Mouse (Mus musculus) gastrocnemius, postnatal 14 days (tissue): ENCODE measurements at regions not wholly inside any gene's neighbourhood (a gene's known extent, or its start where the extent isn't known, plus 50 kb on each side); places are given as distances from the start of the nearest gene placed in this dataset.

Source experiments
- DNase-seq: peaks from one replicate; pipeline ENCODE4 v3.0.0; 2021; ENCODE audit warnings: mixed read lengths
- intact Hi-C: fragments of 180-260 bp; cut with DNase I; formaldehyde crosslinking; loops from one replicate; pipeline ENCODE4 v1.15.1; 2025; ENCODE audit warnings: low total_unique reads

GRCm38 (mm10) chr16:77464623-77465022, 137.3 kb downstream of the Gm11146 start:
- intact Hi-C loops: no loop called here
- DNase-seq: no peak

DNA sequence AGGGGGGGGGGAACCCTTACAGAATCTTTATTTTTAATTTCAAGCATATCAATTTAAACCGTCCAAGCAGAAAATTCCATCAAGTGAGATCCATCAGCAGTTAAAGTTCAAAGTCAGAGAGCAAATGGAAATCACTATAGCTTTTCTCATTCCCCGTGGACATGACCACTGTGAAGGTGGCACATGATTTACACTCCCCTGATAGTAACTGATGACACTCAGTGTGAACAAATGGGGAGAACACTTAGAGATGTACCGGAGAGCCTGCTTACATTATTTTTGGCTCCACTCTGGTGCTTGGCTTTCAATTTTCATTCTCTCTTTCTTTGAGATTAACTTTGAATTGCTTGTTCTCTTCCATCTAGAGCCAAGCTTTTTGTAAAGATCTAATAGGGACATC, 140.0 kb downstream of the Gm11146 start:
- no peak for DNase-seq
- intact Hi-C loops: no loop called here

- intact Hi-C loops: no loop called here
- DNase-seq: no peak
These were observed 140.4 kb downstream of the Gm11146 start for GRCm38 (mm10) chr16:77461459-77461858.

DNA sequence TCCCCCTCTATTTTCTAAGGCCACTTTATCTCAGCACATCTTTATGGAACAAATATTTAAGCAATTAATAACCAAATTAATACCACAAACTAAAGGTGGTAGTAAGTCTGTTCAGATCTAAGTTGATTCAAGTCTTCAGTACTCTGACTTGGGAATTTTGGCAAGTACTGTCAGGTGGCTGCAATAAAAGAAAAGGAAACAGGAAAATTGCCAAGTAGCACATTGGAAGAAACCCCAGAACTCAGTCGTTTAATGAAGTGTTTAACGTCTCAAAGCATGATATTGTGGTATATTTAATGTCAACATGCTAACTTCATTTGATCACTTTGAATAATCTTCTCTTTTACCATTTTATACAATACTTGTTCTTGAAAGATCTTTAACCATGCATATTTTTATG, 142.2 kb downstream of the Gm11146 start:
- DNase-seq: no peak
- intact Hi-C loops: no loop called here

- DNase-seq: no peak
- intact Hi-C loops: loop anchor here (5.0 to 10.0 kb wide), 2 partner anchors 192 to 320 kb away; no protein-coding TSS in a partner anchor
These were observed 157.2 kb downstream of the Gm11146 start for GRCm38 (mm10) chr16:77444647-77445046.

DNA sequence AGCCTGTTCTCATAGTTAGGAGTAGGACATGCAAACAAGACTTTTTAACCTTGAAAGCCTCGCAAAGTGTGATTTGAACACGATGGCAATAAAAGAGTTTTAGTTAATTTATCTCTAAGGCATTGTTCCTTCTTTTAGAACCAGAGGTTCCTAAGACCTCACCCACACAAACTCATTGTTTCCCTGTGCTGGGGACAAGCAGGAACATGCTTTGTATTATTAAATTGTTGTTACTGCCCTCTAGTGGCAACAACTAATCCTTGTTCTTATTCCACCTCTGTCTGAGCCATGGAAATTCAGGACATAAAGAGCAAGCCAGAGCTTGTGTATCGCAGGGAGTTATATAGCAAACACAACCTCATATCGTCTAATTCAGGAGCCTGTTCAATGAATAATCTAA, 157.9 kb downstream of the Gm11146 start:
- no peak for DNase-seq
- intact Hi-C loops: loop anchor here (5.0 to 10.0 kb wide), 2 partner anchors 192 to 319 kb away; no protein-coding TSS in a partner anchor

DNA sequence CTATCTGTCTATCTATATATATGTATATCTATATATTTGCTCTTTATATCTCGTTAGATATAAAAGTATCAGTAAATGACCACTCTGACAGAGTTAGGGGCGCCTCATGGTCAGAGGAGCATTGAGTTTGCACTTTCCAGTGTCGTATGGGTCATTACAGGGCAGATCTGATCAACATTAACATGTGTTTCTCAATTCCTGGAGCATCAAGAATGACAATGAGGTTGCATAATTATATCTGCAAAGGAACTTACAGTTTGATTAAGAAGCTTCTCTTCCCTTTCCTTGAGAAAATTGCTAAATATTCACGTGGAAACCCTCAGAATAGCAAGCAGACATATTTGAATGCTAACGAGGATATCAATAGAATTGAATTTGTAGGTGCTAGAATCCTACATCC, 158.6 kb downstream of the Gm11146 start:
- DNase-seq: no peak
- intact Hi-C loops: loop anchor here (5.0 to 10.0 kb wide), 2 partner anchors 191 to 319 kb away; no protein-coding TSS in a partner anchor

- intact Hi-C loops: loop anchor here (5.0 to 10.0 kb wide), 2 partner anchors 191 to 318 kb away; no protein-coding TSS in a partner anchor
- DNase-seq: no peak
These were observed 159.0 kb downstream of the Gm11146 start for GRCm38 (mm10) chr16:77442866-77443265.

DNA sequence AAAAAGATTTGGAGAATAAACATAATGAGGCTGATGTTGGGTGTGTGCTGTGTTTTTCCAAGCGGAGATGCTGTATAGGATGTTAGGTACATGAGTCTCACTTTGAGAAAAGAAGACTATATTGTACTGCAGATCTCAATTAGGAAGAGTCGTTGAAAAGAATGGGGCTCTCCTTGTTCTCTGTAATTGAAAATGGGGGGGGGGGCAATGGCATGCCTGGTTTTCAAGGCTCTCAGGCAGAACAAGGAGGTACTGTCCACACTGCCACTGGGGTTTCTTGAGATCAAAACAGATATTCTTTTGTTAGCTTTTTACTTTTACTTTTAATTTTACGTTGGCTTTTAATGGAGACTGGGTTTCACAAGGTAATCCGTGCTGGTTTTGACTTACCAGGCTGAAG, 170.5 kb downstream of the Gm11146 start:
- DNase-seq: no peak
- intact Hi-C loops: no loop called here

- no peak for DNase-seq
- intact Hi-C loops: no loop called here
These were observed 179.2 kb downstream of the Gm11146 start for GRCm38 (mm10) chr16:77422385-77423363.

DNA sequence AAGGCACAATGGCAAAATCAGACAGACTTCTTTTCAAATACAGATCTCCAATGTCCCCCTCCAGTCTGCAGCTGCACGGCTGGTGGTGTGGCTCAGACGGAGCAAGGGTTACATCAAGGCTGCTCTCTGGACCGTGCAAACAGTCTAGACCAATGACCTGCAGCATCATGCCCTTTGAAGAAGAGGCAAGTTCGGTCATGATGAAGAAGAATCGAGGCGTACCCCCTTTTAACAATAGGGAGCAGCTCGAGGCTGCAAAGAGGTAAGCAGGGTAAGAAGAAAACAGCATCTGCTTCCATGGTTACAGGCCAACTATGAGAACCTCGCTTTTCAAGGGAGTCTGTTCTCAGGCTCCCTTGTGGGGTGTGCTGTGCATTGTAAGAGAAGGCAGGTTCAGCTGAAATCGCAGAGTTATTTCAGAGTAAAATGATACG, 180.3 kb downstream of the Gm11146 start:
- no peak for DNase-seq
- intact Hi-C loops: no loop called here

DNA sequence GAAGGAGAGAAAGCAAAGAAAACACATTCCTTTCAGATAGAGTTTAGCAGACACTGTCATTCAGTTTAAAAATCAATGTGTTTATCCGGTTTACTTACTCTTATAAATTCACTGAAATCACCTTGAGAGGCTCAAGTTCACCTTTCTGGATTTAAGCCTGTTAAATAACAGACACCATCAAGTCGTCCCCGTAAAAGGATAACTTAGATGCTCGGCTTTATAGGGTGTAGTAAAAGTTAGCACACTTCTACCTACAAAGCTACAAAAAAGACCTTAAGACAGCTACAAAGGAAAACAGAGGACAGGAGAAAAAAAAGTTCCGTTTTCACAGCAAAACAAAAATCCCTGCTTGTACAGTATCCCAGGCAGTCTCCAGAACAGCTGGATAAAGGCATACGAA, 180.9 kb downstream of the Gm11146 start:
- no peak for DNase-seq
- intact Hi-C loops: no loop called here

- intact Hi-C loops: no loop called here
- no peak for DNase-seq
These were observed 181.6 kb downstream of the Gm11146 start for GRCm38 (mm10) chr16:77420136-77420860.

DNA sequence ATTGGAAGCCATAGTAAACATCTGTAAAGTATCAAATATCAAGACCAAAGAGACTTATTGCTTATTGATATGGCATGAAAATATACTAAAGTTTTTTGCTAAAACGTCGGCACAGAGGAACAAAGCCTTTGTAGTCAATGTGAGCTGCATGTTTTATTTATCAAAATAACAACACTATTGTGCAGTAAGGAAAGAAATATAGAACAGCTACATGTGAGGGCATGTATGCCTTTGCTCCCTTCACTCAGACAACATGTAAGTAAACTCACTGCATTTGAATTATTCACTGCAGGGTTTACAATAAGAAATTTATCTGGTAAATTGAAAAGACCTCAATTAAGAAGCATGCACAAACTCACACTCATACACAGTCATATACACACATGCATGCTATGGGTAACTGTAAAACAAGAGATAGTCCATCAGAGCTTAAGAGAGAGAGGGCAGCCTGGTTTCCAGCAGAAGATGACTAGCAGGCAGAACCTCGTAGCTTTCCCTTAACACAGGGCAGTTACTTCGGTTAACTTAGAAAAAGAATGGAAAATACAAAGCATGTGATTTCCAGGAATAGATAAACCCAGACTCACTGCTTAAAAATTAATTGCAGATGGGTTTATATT, 182.7 kb downstream of the Gm11146 start:
- intact Hi-C loops: no loop called here
- DNase-seq: no peak

- intact Hi-C loops: no loop called here
- DNase-seq: no peak
These were observed 183.4 kb downstream of the Gm11146 start for GRCm38 (mm10) chr16:77418486-77418885.

- intact Hi-C loops: no loop called here
- no peak for DNase-seq
These were observed 184.1 kb downstream of the Gm11146 start for GRCm38 (mm10) chr16:77417791-77418190.

DNA sequence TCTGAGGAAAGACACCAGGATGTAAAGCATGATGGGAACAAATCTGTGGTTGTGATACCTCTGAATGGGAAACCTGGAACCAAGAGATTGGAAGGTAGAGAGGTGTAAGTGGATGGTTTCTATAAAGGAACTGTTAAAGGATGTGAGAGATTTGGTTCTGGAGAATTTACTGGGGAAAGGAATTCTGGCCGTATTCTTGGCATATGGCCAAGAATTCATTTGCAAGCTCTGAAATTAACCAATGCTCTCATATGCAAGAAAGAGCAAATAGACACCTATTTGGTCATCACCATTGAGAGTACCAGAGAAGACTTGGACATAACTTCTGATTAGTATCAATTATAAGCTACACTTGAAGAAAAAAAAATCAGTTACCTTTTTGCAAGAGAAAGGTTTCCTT, 187.3 kb downstream of the Gm11146 start:
- no peak for DNase-seq
- intact Hi-C loops: no loop called here

GRCm38 (mm10) chr16:77409168-77409567, 192.7 kb downstream of the Gm11146 start:
- DNase-seq: no peak
- intact Hi-C loops: no loop called here

GRCm38 (mm10) chr16:77406999-77407398, 194.9 kb downstream of the Gm11146 start:
- intact Hi-C loops: no loop called here
- DNase-seq: no peak

DNA sequence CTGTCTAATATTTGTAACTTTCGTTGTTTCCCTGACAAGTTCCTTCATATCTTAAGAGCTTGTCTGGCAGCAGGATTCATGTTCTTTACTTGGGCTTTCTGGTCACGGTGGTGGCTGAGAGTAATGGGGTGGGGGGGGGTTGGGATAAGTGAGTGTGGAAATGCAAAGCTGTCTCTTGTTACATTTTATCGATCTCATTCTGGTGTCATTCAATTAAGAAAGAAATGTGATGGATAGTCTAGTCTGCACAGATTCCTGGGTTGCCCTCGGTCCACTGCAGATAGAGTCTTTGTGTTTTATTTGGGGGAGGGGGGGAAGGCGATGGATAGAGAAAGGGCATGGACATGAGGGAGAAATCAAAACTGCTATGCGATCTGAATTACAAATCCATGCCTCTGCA, 196.0 kb downstream of the Gm11146 start:
- no peak for DNase-seq
- intact Hi-C loops: no loop called here
